Mouse (Mus musculus) hindbrain, embryonic 14.5 days (tissue): Measurements from ENCODE around the gene Tgfa. TPM values are rescaled to one million over a fixed set of nuclear protein-coding genes. Genes with fewer than 3 reads are reported as not detected.

Experiments
- ATAC-seq: fragments of 200-750 bp; cut with Nextera tagmentation; 2 replicates; pipeline ENCODE4 v1.8.0; 2017; ENCODE audit warnings: moderate number of reproducible peaks, mild to moderate bottlenecking, moderate TSS enrichment, moderate library complexity; ENCODE audit not compliant: low FRiP score
- DNase-seq: peaks from one replicate; pipeline ENCODE4 v3.0.0-alpha.2; 2015; ENCODE audit warnings: low spot score
- H3K27ac ChIP-seq: fragments of 300-500 bp; sonication (generic); 2 replicates; pipeline ENCODE4 v1.5.1; 2014; ENCODE audit warnings: mild to moderate bottlenecking, moderate library complexity
- H3K27me3 ChIP-seq: fragments of 300-500 bp; sonication (generic); 2 replicates; pipeline ENCODE4 v1.6.1; 2014; ENCODE audit warnings: mild to moderate bottlenecking, low read length, mixed read lengths; ENCODE audit not compliant: control insufficient read depth, insufficient read depth
- H3K36me3 ChIP-seq: fragments of 300-500 bp; sonication (generic); replicated peaks from 2 replicates; pipeline ENCODE4 v1.6.1; 2014; ENCODE audit not compliant: control insufficient read depth, insufficient read depth
- H3K4me1 ChIP-seq: fragments of 300-500 bp; sonication (generic); replicated peaks from 2 replicates; pipeline ENCODE4 v1.6.1; 2014; ENCODE audit warnings: antibody characterized with exemption, low read length, mixed read lengths; ENCODE audit not compliant: control insufficient read depth, insufficient read depth
- H3K4me2 ChIP-seq: fragments of 300-500 bp; sonication (generic); replicated peaks from 2 replicates; pipeline ENCODE4 v1.6.1; 2014; ENCODE audit warnings: mild to moderate bottlenecking, moderate library complexity
- H3K4me3 ChIP-seq: fragments of 300-500 bp; sonication (generic); replicated peaks from 2 replicates; pipeline ENCODE4 v1.5.1; 2014; ENCODE audit warnings: mild to moderate bottlenecking, low read length
- H3K9ac ChIP-seq: fragments of 300-500 bp; sonication (generic); 2 replicates; pipeline ENCODE4 v1.6.1; 2014
- H3K9me3 ChIP-seq: fragments of 300-500 bp; sonication (generic); 2 replicates; pipeline ENCODE4 v1.6.1; 2016; ENCODE audit warnings: low read length; ENCODE audit not compliant: control insufficient read depth
- WGBS: fragments of 180-500 bp; shearing (Covaris S2); extraction: QIAGEN DNeasy Blood & Tissue Kit; methylation state at CpG from one replicate; pipeline ENCODE4 v1.1.7; 2014; 5-methylcytosine and 5-hydroxymethylcytosine counted together
- polyA plus RNA-seq: library from polyadenylated mRNA; unstranded; fragments of >200 nt; fragmentation: Nextera tagmentation; extraction: Ambion mirVana; gene quantifications from 2 replicates; pipeline ENCODE4 v1.2.1, GENCODE M21; 2014

The Tgfa gene
- polyA plus RNA-seq, 1 experiment from 2014 or later = 23.1 TPM

- Histone ChIP-seq H3K27ac (no peak overlapping the region), H3K9me3 (no peaks in the 10 kb centered on the region), H3K4me1 (no peaks in the 10 kb centered on the region), H3K9ac (no peak overlapping the region), H3K36me3 (no peaks in the 10 kb centered on the region), H3K27me3 (no peaks in the 10 kb centered on the region), H3K4me2 (no peak overlapping the region), H3K4me3 (no peak overlapping the region)
- ATAC-seq (no peak), DNase-seq (no peak)
- 87% methylated on average over 5 of the region's 5 CpGs for WGBS
Measured at GRCm38 (mm10) chr6:86266786-86267185, 71.8 kb downstream of the Tgfa start.

- Histone ChIP-seq H3K4me1 (no peaks in the 10 kb centered on the region), H3K27me3 (no peaks in the 10 kb centered on the region)
- DNase-seq = no peak
Measured at GRCm38 (mm10) chr6:86270373-86271068, 75.5 kb downstream of the Tgfa start.

GRCm38 (mm10) chr6:86271130-86271529 is 76.1 kb downstream of the Tgfa start:
- no peak overlapping the region for H3K4me3 ChIP-seq
- 86% methylated on average over 5 of the region's 5 CpGs for WGBS
- no peak for ATAC-seq

More at GRCm38 (mm10) chr6:86270373-86271068, 75.5 kb downstream of the Tgfa start:
- H3K27ac ChIP-seq = no peak overlapping the region
- no peak for ATAC-seq
- 77% methylated on average over 8 of the region's 8 CpGs for WGBS
- H3K4me2 ChIP-seq = no peak overlapping the region
- H3K9ac ChIP-seq = no peak overlapping the region
- H3K4me3 ChIP-seq = no peak overlapping the region
- no peaks in the 10 kb centered on the region for H3K36me3 ChIP-seq
- no peaks in the 10 kb centered on the region for H3K9me3 ChIP-seq

GRCm38 (mm10) chr6:86275704-86276103 is 80.7 kb downstream of the Tgfa start:
- no peak overlapping the region for H3K27ac ChIP-seq
- DNase-seq = no peak
- 92% methylated on average over 4 of the region's 4 CpGs for WGBS

More at GRCm38 (mm10) chr6:86271130-86271529, 76.1 kb downstream of the Tgfa start:
- Histone ChIP-seq H3K27me3 (no peaks in the 10 kb centered on the region), H3K4me1 (no peaks in the 10 kb centered on the region), H3K36me3 (no peaks in the 10 kb centered on the region), H3K27ac (no peak overlapping the region), H3K9ac (no peak overlapping the region), H3K9me3 (no peaks in the 10 kb centered on the region), H3K4me2 (no peak overlapping the region)
- no peak for DNase-seq

GRCm38 (mm10) chr6:86276816-86277215 is 81.8 kb downstream of the Tgfa start:
- ATAC-seq = no peak
- Histone ChIP-seq H3K4me2 (no peak overlapping the region), H3K4me3 (no peak overlapping the region), H3K9me3 (no peaks in the 10 kb centered on the region), H3K4me1 (no peaks in the 10 kb centered on the region), H3K27ac (no peak overlapping the region), H3K27me3 (no peaks in the 10 kb centered on the region), H3K9ac (no peak overlapping the region), H3K36me3 (no peaks in the 10 kb centered on the region)
- WGBS = 96% methylated on average over 2 of the region's 2 CpGs
- no peak for DNase-seq

More at GRCm38 (mm10) chr6:86275704-86276103, 80.7 kb downstream of the Tgfa start:
- Histone ChIP-seq H3K9ac (no peak overlapping the region), H3K9me3 (no peaks in the 10 kb centered on the region), H3K4me1 (no peaks in the 10 kb centered on the region), H3K4me2 (no peak overlapping the region), H3K36me3 (no peaks in the 10 kb centered on the region), H3K27me3 (no peaks in the 10 kb centered on the region), H3K4me3 (no peak overlapping the region)
- ATAC-seq = no peak

GRCm38 (mm10) chr6:86277620-86278019 is 82.6 kb downstream of the Tgfa start:
- no peak for ATAC-seq
- DNase-seq = no peak
- no peaks in the 10 kb centered on the region for H3K36me3 ChIP-seq
- no peak overlapping the region for H3K4me3 ChIP-seq
- no peak overlapping the region for H3K9ac ChIP-seq
- no peaks in the 10 kb centered on the region for H3K9me3 ChIP-seq
- H3K4me1 ChIP-seq = no peaks in the 10 kb centered on the region
- H3K4me2 ChIP-seq = no peak overlapping the region
- no peaks in the 10 kb centered on the region for H3K27me3 ChIP-seq
- 69% methylated on average over 7 of the region's 7 CpGs for WGBS
- H3K27ac ChIP-seq = no peak overlapping the region

GRCm38 (mm10) chr6:86281573-86282210 is 86.7 kb downstream of the Tgfa start:
- no peaks in the 10 kb centered on the region for H3K4me1 ChIP-seq
- no peak overlapping the region for H3K4me2 ChIP-seq
- no peak overlapping the region for H3K4me3 ChIP-seq
- H3K36me3 ChIP-seq = no peaks in the 10 kb centered on the region
- H3K9me3 ChIP-seq = no peaks in the 10 kb centered on the region
- 88% methylated on average over 11 of the region's 11 CpGs for WGBS
- no peak overlapping the region for H3K27ac ChIP-seq
- no peaks in the 10 kb centered on the region for H3K27me3 ChIP-seq
- ATAC-seq (no peak), DNase-seq (no peak)
- H3K9ac ChIP-seq = no peak overlapping the region

- Histone ChIP-seq H3K27ac (no peak overlapping the region), H3K9me3 (no peaks in the 10 kb centered on the region), H3K4me3 (no peak overlapping the region), H3K36me3 (no peaks in the 10 kb centered on the region), H3K4me2 (no peak overlapping the region), H3K9ac (no peak overlapping the region), H3K27me3 (no peaks in the 10 kb centered on the region), H3K4me1 (no peaks in the 10 kb centered on the region)
- no peak for ATAC-seq
- DNase-seq = no peak
- WGBS = 53% methylated on average over 8 of the region's 8 CpGs
Measured at GRCm38 (mm10) chr6:86293301-86293700, 98.3 kb downstream of the Tgfa start.

GRCm38 (mm10) chr6:86295451-86295850 is 100.4 kb downstream of the Tgfa start:
- Histone ChIP-seq H3K4me1 (no peaks in the 10 kb centered on the region), H3K36me3 (no peaks in the 10 kb centered on the region), H3K27ac (no peak overlapping the region), H3K4me3 (no peak overlapping the region), H3K9me3 (peaks cover 4% of the 10 kb centered on the region; the same call in 1 of the 2 replicates), H3K9ac (no peak overlapping the region), H3K27me3 (no peaks in the 10 kb centered on the region), H3K4me2 (no peak overlapping the region)
- ATAC-seq (no peak), DNase-seq (no peak)
- 84% methylated on average over 8 of the region's 8 CpGs for WGBS
